Mouse (Mus musculus) megakaryocyte, embryonic 14.5 days (primary cell): ENCODE measurements around the gene Foxo4. TPM values are rescaled to one million over a fixed set of nuclear protein-coding genes. Genes with fewer than 3 reads are reported as not detected.

ENCODE experiments used
- H3K27me3 ChIP-seq: replicated peaks from 2 replicates; pipeline ENCODE3; 2012; ENCODE audit warnings: inconsistent platforms
- H3K36me3 ChIP-seq: replicated peaks from 2 replicates; pipeline ENCODE3; 2012; ENCODE audit warnings: low read length, inconsistent platforms, mixed read lengths
- H3K4me1 ChIP-seq: 2 replicates; pipeline ENCODE4 v1.6.1; 2012; ENCODE audit warnings: inconsistent platforms
- H3K4me3 ChIP-seq: replicated peaks from 2 replicates; pipeline ENCODE3; 2012; ENCODE audit warnings: moderate library complexity, mild to moderate bottlenecking, inconsistent platforms
- H3K9me3 ChIP-seq: 2 replicates; pipeline ENCODE4 v1.6.1; 2012; ENCODE audit warnings: inconsistent platforms
- FLI1 ChIP-seq: IDR thresholded peaks from 2 replicates; pipeline ENCODE4 v1.6.1; 2012; ENCODE audit warnings: low read length, inconsistent platforms, mixed read lengths
- GATA1 ChIP-seq: IDR thresholded peaks from 3 replicates; pipeline ENCODE4 v1.6.1; 2012; ENCODE audit warnings: mixed read lengths, low read length, inconsistent platforms, borderline replicate concordance
- polyA plus RNA-seq: library from polyadenylated mRNA; stranded (reverse); fragments of >175 nt; gene quantifications from 2 replicates; pipeline ENCODE4 v1.2.3, GENCODE M21; 2012; ENCODE audit warnings: low replicate concordance; ENCODE audit not compliant: insufficient read depth

Gene Foxo4
- polyA plus RNA-seq, 1 experiment = 4.0 TPM

GRCm38 (mm10) chrX:101289037-101289436 lies 34.7 kb downstream of the Foxo4 start:
- no peak for TF ChIP-seq GATA1
- no peak for TF ChIP-seq FLI1
- Histone ChIP-seq H3K9me3 (no peaks in the 10 kb centered on the region), H3K36me3 (peaks cover 99% of the 10 kb centered on the region), H3K27me3 (peaks cover 45% of the 10 kb centered on the region), H3K4me1 (peaks cover 12% of the 10 kb centered on the region), H3K4me3 (no peak overlapping the region)

GRCm38 (mm10) chrX:101290111-101290510 lies 35.8 kb downstream of the Foxo4 start:
- peaks cover 43% of the 10 kb centered on the region for H3K27me3 ChIP-seq
- no peaks in the 10 kb centered on the region for H3K9me3 ChIP-seq
- TF ChIP-seq GATA1 = no peak
- TF ChIP-seq FLI1 = no peak
- H3K4me3 ChIP-seq = no peak overlapping the region
- H3K36me3 ChIP-seq = peaks cover 99% of the 10 kb centered on the region
- peaks cover 12% of the 10 kb centered on the region for H3K4me1 ChIP-seq

- Histone ChIP-seq H3K9me3 (no peaks in the 10 kb centered on the region), H3K4me3 (no peak within 1 kb of the TSS), H3K36me3 (peaks cover 42% of the 10 kb centered on the region), H3K4me1 (no peaks in the 10 kb centered on the region), H3K27me3 (peaks cover 58% of the 10 kb centered on the region)
- TF ChIP-seq FLI1 (no peak), GATA1 (no peak)
These were observed 44.7 kb downstream of the Foxo4 start, which contains the start of gene Nlgn3 for GRCm38 (mm10) chrX:101299055-101299454. Gene Nlgn3 (plus strand): TSS chrX:101299168.

- Histone ChIP-seq H3K4me1 (no peaks in the 10 kb centered on the region), H3K36me3 (peaks cover 35% of the 10 kb centered on the region), H3K4me3 (no peak overlapping the region), H3K27me3 (peaks cover 62% of the 10 kb centered on the region), H3K9me3 (no peaks in the 10 kb centered on the region)
- TF ChIP-seq GATA1 (no peak), FLI1 (no peak)
These were observed 45.4 kb downstream of the Foxo4 start for GRCm38 (mm10) chrX:101299473-101300426.

- H3K9me3 ChIP-seq = no peaks in the 10 kb centered on the region
- no peak overlapping the region for H3K4me3 ChIP-seq
- no peak for TF ChIP-seq GATA1
- TF ChIP-seq FLI1 = no peak
- H3K36me3 ChIP-seq = peaks cover 28% of the 10 kb centered on the region
- H3K4me1 ChIP-seq = no peaks in the 10 kb centered on the region
- H3K27me3 ChIP-seq = peaks cover 68% of the 10 kb centered on the region
These were observed 46.2 kb downstream of the Foxo4 start for GRCm38 (mm10) chrX:101300427-101301030.

GRCm38 (mm10) chrX:101301654-101302053 lies 47.3 kb downstream of the Foxo4 start:
- H3K4me3 ChIP-seq = no peak overlapping the region
- peaks cover 76% of the 10 kb centered on the region for H3K27me3 ChIP-seq
- H3K36me3 ChIP-seq = peaks cover 16% of the 10 kb centered on the region
- no peaks in the 10 kb centered on the region for H3K9me3 ChIP-seq
- H3K4me1 ChIP-seq = no peaks in the 10 kb centered on the region
- TF ChIP-seq GATA1 (no peak), FLI1 (no peak)

GRCm38 (mm10) chrX:101304646-101305045 lies 50.3 kb downstream of the Foxo4 start:
- no peak for TF ChIP-seq FLI1
- TF ChIP-seq GATA1 = no peak
- no peaks in the 10 kb centered on the region for H3K36me3 ChIP-seq
- H3K27me3 ChIP-seq = peaks cover 87% of the 10 kb centered on the region
- no peaks in the 10 kb centered on the region for H3K9me3 ChIP-seq
- no peaks in the 10 kb centered on the region for H3K4me1 ChIP-seq
- no peak overlapping the region for H3K4me3 ChIP-seq

GRCm38 (mm10) chrX:101309299-101309698 lies 55.0 kb downstream of the Foxo4 start:
- Histone ChIP-seq H3K9me3 (no peaks in the 10 kb centered on the region), H3K4me3 (no peak overlapping the region), H3K36me3 (no peaks in the 10 kb centered on the region), H3K4me1 (peaks cover 6% of the 10 kb centered on the region; the same call in 1 of the 2 replicates), H3K27me3 (peaks cover 86% of the 10 kb centered on the region)
- no peak for TF ChIP-seq FLI1
- no peak for TF ChIP-seq GATA1

Other genes with a start within 250 kb of the Foxo4 start
- gene Tex11, start 194.9 kb upstream of the Foxo4 start, polyA plus RNA-seq = not detected in 2 replicates
- 0.11 TPM in 1 of 2 replicates, not detected in the other for gene Slc7a3, start 168.5 kb upstream of the Foxo4 start, polyA plus RNA-seq
- gene Snx12, start 32.0 kb upstream of the Foxo4 start, polyA plus RNA-seq = 11.0 and 17.3 TPM in 2 replicates
- gene Gm614, start 9.5 kb downstream of the Foxo4 start, polyA plus RNA-seq = not detected in 2 replicates
- gene Il2rg, start 13.7 kb downstream of the Foxo4 start, polyA plus RNA-seq = 11.0 and 35.1 TPM in 2 replicates
- gene Gm20489, start 14.5 kb downstream of the Foxo4 start, polyA plus RNA-seq = 0.11 TPM in 1 of 2 replicates, not detected in the other
- 38.3 and 44.1 TPM in 2 replicates for gene Med12, start 19.5 kb downstream of the Foxo4 start, polyA plus RNA-seq
- 0.22 TPM in 1 of 2 replicates, not detected in the other for gene Nlgn3, start 44.6 kb downstream of the Foxo4 start, polyA plus RNA-seq
- not detected in 2 replicates for gene Gjb1, start 121.8 kb downstream of the Foxo4 start, polyA plus RNA-seq
- gene Zmym3, start 166.3 kb downstream of the Foxo4 start, polyA plus RNA-seq = 10.9 and 14.1 TPM in 2 replicates
- 3.5 and 24.5 TPM in 2 replicates for gene Nono, start 174.8 kb downstream of the Foxo4 start, polyA plus RNA-seq
- gene Itgb1bp2, start 194.6 kb downstream of the Foxo4 start, polyA plus RNA-seq = not detected in 2 replicates